Mouse (Mus musculus): Measurements from ENCODE around the gene Rps6ka1. TPM values are rescaled to one million over a fixed set of nuclear protein-coding genes. Genes with fewer than 3 reads are reported as not detected.

The Rps6ka1 gene
- total RNA-seq, 2 experiments from 2014 or later, result 36.1 to 37.3 TPM

- no peak for ATAC-seq (replicated peaks; ENCODE audit: low FRiP score, low TSS enrichment, poor library complexity, severe bottlenecking)
These were observed 57.1 kb downstream of the Rps6ka1 start for GRCm38 (mm10) chr4:133830453-133830852.

- peak; percentile 42 for ATAC-seq (replicated peaks; ENCODE audit: low FRiP score, low TSS enrichment, poor library complexity, severe bottlenecking)
These were observed 58.1 kb downstream of the Rps6ka1 start for GRCm38 (mm10) chr4:133829281-133830070.

- peak; percentile 64 for ATAC-seq (replicated peaks; ENCODE audit: low FRiP score, low TSS enrichment, poor library complexity, severe bottlenecking)
These were observed 59.5 kb downstream of the Rps6ka1 start for GRCm38 (mm10) chr4:133827887-133828794.

- ATAC-seq (replicated peaks; ENCODE audit: low FRiP score, low TSS enrichment, poor library complexity, severe bottlenecking), result no peak
These were observed 60.2 kb downstream of the Rps6ka1 start for GRCm38 (mm10) chr4:133827354-133827753.

- ATAC-seq (replicated peaks; ENCODE audit: low FRiP score, low TSS enrichment, poor library complexity, severe bottlenecking), result no peak
These were observed 61.9 kb downstream of the Rps6ka1 start for GRCm38 (mm10) chr4:133825731-133826130.

- no peak for ATAC-seq (replicated peaks; ENCODE audit: low FRiP score, low TSS enrichment, poor library complexity, severe bottlenecking)
These were observed 66.6 kb downstream of the Rps6ka1 start for GRCm38 (mm10) chr4:133820806-133821560.

- ATAC-seq (replicated peaks; ENCODE audit: low FRiP score, low TSS enrichment, poor library complexity, severe bottlenecking), result no peak
These were observed 67.4 kb downstream of the Rps6ka1 start for GRCm38 (mm10) chr4:133820166-133820565.

- ATAC-seq (replicated peaks; ENCODE audit: low FRiP score, low TSS enrichment, poor library complexity, severe bottlenecking), result no peak
These were observed 70.2 kb downstream of the Rps6ka1 start for GRCm38 (mm10) chr4:133817356-133817755.

GRCm38 (mm10) chr4:133816504-133816875 is 71.1 kb downstream of the Rps6ka1 start:
- no peak for ATAC-seq (replicated peaks; ENCODE audit: low FRiP score, low TSS enrichment, poor library complexity, severe bottlenecking)

GRCm38 (mm10) chr4:133815635-133816503 is 71.7 kb downstream of the Rps6ka1 start:
- ATAC-seq (replicated peaks; ENCODE audit: low FRiP score, low TSS enrichment, poor library complexity, severe bottlenecking), result no peak

- no peak for ATAC-seq (replicated peaks; ENCODE audit: low FRiP score, low TSS enrichment, poor library complexity, severe bottlenecking)
These were observed 72.6 kb downstream of the Rps6ka1 start for GRCm38 (mm10) chr4:133814804-133815515.

GRCm38 (mm10) chr4:133813992-133814803 is 73.4 kb downstream of the Rps6ka1 start:
- ATAC-seq (replicated peaks; ENCODE audit: low FRiP score, low TSS enrichment, poor library complexity, severe bottlenecking), result peak; percentile 39

GRCm38 (mm10) chr4:133813174-133813991 is 74.2 kb downstream of the Rps6ka1 start:
- ATAC-seq (replicated peaks; ENCODE audit: low FRiP score, low TSS enrichment, poor library complexity, severe bottlenecking), result peak; percentile 85

GRCm38 (mm10) chr4:133804401-133805263 is 83.0 kb downstream of the Rps6ka1 start:
- ATAC-seq (replicated peaks; ENCODE audit: low FRiP score, low TSS enrichment, poor library complexity, severe bottlenecking), result peak; percentile 59; the same call in 1 of the 2 replicates

- ATAC-seq (replicated peaks; ENCODE audit: low FRiP score, low TSS enrichment, poor library complexity, severe bottlenecking), result 0 out of 2 replicates have a peak, but pooled peaks have one; percentile 50
These were observed 87.0 kb downstream of the Rps6ka1 start for GRCm38 (mm10) chr4:133800589-133800988.
